Mouse (Mus musculus) embryonic facial prominence, embryonic 11.5 days (tissue): ENCODE data around the gene Zfp280d. TPM values are rescaled to one million over a fixed set of nuclear protein-coding genes. Genes with fewer than 3 reads are reported as not detected.

Source experiments
- ATAC-seq: fragments of 200-750 bp; cut with Nextera tagmentation; replicated peaks from 2 replicates; pipeline ENCODE4 v1.8.0; 2017; ENCODE audit warnings: low read depth; ENCODE audit not compliant: insufficient number of reproducible peaks, low FRiP score, low TSS enrichment
- DNase-seq: peaks from one replicate; pipeline ENCODE4 v3.0.0-alpha.2; 2015; ENCODE audit warnings: low spot score
- H3K27ac ChIP-seq: fragments of 300-500 bp; sonication (generic); replicated peaks from 2 replicates; pipeline ENCODE4 v1.5.1; 2014; ENCODE audit warnings: mild to moderate bottlenecking, low read depth, low read length, control low read depth
- H3K27me3 ChIP-seq: fragments of 300-500 bp; sonication (generic); 2 replicates; pipeline ENCODE4 v1.6.1; 2014; ENCODE audit warnings: mild to moderate bottlenecking, low read length, moderate library complexity, mixed read lengths; ENCODE audit not compliant: control insufficient read depth, insufficient read depth
- H3K36me3 ChIP-seq: fragments of 300-500 bp; sonication (generic); replicated peaks from 2 replicates; pipeline ENCODE4 v1.6.1; 2014; ENCODE audit warnings: low read depth, mild to moderate bottlenecking, low read length, moderate library complexity, mixed read lengths; ENCODE audit not compliant: control insufficient read depth, insufficient read depth
- H3K4me1 ChIP-seq: fragments of 300-500 bp; sonication (generic); 2 replicates; pipeline ENCODE4 v1.6.1; 2014; ENCODE audit warnings: low read length, mixed read lengths; ENCODE audit not compliant: control insufficient read depth, insufficient read depth
- H3K4me2 ChIP-seq: fragments of 300-500 bp; sonication (generic); 2 replicates; pipeline ENCODE4 v1.6.1; 2014; ENCODE audit warnings: low read depth, mild to moderate bottlenecking, control low read depth, low read length, moderate library complexity
- H3K4me3 ChIP-seq: fragments of 300-500 bp; sonication (generic); 2 replicates; pipeline ENCODE4 v1.5.1; 2014; ENCODE audit warnings: low read depth, low read length, control low read depth
- H3K9ac ChIP-seq: fragments of 300-500 bp; sonication (generic); replicated peaks from 2 replicates; pipeline ENCODE4 v1.6.1; 2014; ENCODE audit warnings: mild to moderate bottlenecking, control low read depth, low read length
- H3K9me3 ChIP-seq: fragments of 300-500 bp; sonication (generic); replicated peaks from 2 replicates; pipeline ENCODE4 v1.6.1; 2016; ENCODE audit warnings: mild to moderate bottlenecking, low read length, inconsistent platforms, mixed read lengths; ENCODE audit not compliant: control insufficient read depth
- WGBS: fragments of 180-500 bp; shearing (Covaris S2); extraction: QIAGEN DNeasy Blood & Tissue Kit; methylation state at CpG from one replicate; pipeline ENCODE4 v1.1.7; 2014; 5-methylcytosine and 5-hydroxymethylcytosine counted together
- polyA plus RNA-seq: library from polyadenylated mRNA; unstranded; fragments of >200 nt; fragmentation: Nextera tagmentation; extraction: Ambion mirVana; gene quantifications from 2 replicates; pipeline ENCODE4 v1.2.1, GENCODE M21; 2014

Gene Zfp280d
- 53.6 and 54.5 TPM in 2 replicates for polyA plus RNA-seq

- 1% methylated on average over 38 of the region's 57 CpGs for WGBS
- no peaks in the 10 kb centered on the region for H3K9me3 ChIP-seq
- peak within 1 kb of the TSS; percentile 98 for H3K27ac ChIP-seq
- H3K36me3 ChIP-seq, result no peaks in the 10 kb centered on the region; the same call in 1 of the 2 replicates
- H3K4me3 ChIP-seq, result peak within 1 kb of the TSS; percentile 68
- H3K9ac ChIP-seq, result peak within 1 kb of the TSS; percentile 97
- no peaks in the 10 kb centered on the region for H3K4me1 ChIP-seq
- peak within 1 kb of the TSS; percentile 62 for H3K4me2 ChIP-seq
- H3K27me3 ChIP-seq, result no peaks in the 10 kb centered on the region
- peak; percentile 98 for ATAC-seq
- DNase-seq, result peak; percentile 92
Observed at GRCm38 (mm10) chr9:72274677-72275076, at the start of gene Zfp280d. TSS of gene Zfp280d (plus strand) at chr9:72274860.

GRCm38 (mm10) chr9:72226536-72226935 lies 48.1 kb upstream of the Zfp280d start:
- WGBS, result 86% methylated on average over 6 of the region's 6 CpGs
- Histone ChIP-seq H3K9ac (no peak overlapping the region), H3K27me3 (no peaks in the 10 kb centered on the region), H3K4me2 (no peak overlapping the region), H3K4me3 (no peak overlapping the region), H3K4me1 (no peaks in the 10 kb centered on the region), H3K36me3 (no peaks in the 10 kb centered on the region), H3K27ac (no peak overlapping the region), H3K9me3 (no peaks in the 10 kb centered on the region)
- no peak for ATAC-seq
- no peak for DNase-seq

GRCm38 (mm10) chr9:72252656-72253055 lies 22.0 kb upstream of the Zfp280d start:
- H3K4me1 ChIP-seq, result no peaks in the 10 kb centered on the region
- no peak for ATAC-seq
- 70% methylated on average over 1 of the region's 1 CpGs for WGBS

GRCm38 (mm10) chr9:72255227-72255626 lies 19.4 kb upstream of the Zfp280d start:
- Histone ChIP-seq H3K4me1 (no peaks in the 10 kb centered on the region), H3K9ac (no peak overlapping the region), H3K9me3 (no peaks in the 10 kb centered on the region), H3K4me2 (no peak overlapping the region), H3K4me3 (no peak overlapping the region), H3K27me3 (no peaks in the 10 kb centered on the region), H3K36me3 (no peaks in the 10 kb centered on the region), H3K27ac (no peak overlapping the region)
- WGBS, result 79% methylated on average over 1 of the region's 1 CpGs
- ATAC-seq (no peak), DNase-seq (no peak)

More at GRCm38 (mm10) chr9:72252656-72253055, 22.0 kb upstream of the Zfp280d start:
- H3K4me2 ChIP-seq, result no peak overlapping the region
- no peak for DNase-seq
- no peak overlapping the region for H3K4me3 ChIP-seq
- no peak overlapping the region for H3K9ac ChIP-seq
- H3K27me3 ChIP-seq, result no peaks in the 10 kb centered on the region
- no peaks in the 10 kb centered on the region for H3K9me3 ChIP-seq
- no peak overlapping the region for H3K27ac ChIP-seq
- H3K36me3 ChIP-seq, result no peaks in the 10 kb centered on the region

GRCm38 (mm10) chr9:72256646-72257045 lies 18.0 kb upstream of the Zfp280d start:
- no peaks in the 10 kb centered on the region for H3K36me3 ChIP-seq
- no peak overlapping the region for H3K9ac ChIP-seq
- ATAC-seq, result no peak
- H3K27ac ChIP-seq, result no peak overlapping the region
- no peak overlapping the region for H3K4me2 ChIP-seq
- no peaks in the 10 kb centered on the region for H3K9me3 ChIP-seq
- no peaks in the 10 kb centered on the region for H3K4me1 ChIP-seq
- no peak for DNase-seq
- 87% methylated on average over 3 of the region's 3 CpGs for WGBS
- H3K4me3 ChIP-seq, result no peak overlapping the region
- H3K27me3 ChIP-seq, result no peaks in the 10 kb centered on the region

- no peaks in the 10 kb centered on the region for H3K27me3 ChIP-seq
- no peak overlapping the region for H3K4me3 ChIP-seq
- no peaks in the 10 kb centered on the region for H3K9me3 ChIP-seq
- WGBS, result 31% methylated on average over 5 of the region's 7 CpGs
- no peak for ATAC-seq
- no peak overlapping the region for H3K27ac ChIP-seq
- no peaks in the 10 kb centered on the region for H3K36me3 ChIP-seq
- H3K9ac ChIP-seq, result no peak overlapping the region
- H3K4me2 ChIP-seq, result no peak overlapping the region
- DNase-seq, result peak; percentile 74
- no peaks in the 10 kb centered on the region for H3K4me1 ChIP-seq
Observed at GRCm38 (mm10) chr9:72260337-72260736, 14.3 kb upstream of the Zfp280d start.

GRCm38 (mm10) chr9:72264859-72265258 lies 9.8 kb upstream of the Zfp280d start:
- ATAC-seq, result no peak
- no peak overlapping the region for H3K4me3 ChIP-seq
- 70% methylated on average over 3 of the region's 3 CpGs for WGBS

GRCm38 (mm10) chr9:72270146-72270545 lies 4.5 kb upstream of the Zfp280d start:
- Histone ChIP-seq H3K4me3 (no peak overlapping the region), H3K4me1 (no peaks in the 10 kb centered on the region)

More at GRCm38 (mm10) chr9:72264859-72265258, 9.8 kb upstream of the Zfp280d start:
- Histone ChIP-seq H3K4me1 (no peaks in the 10 kb centered on the region), H3K4me2 (no peak overlapping the region), H3K27me3 (no peaks in the 10 kb centered on the region), H3K27ac (no peak overlapping the region), H3K36me3 (no peaks in the 10 kb centered on the region), H3K9ac (no peak overlapping the region), H3K9me3 (no peaks in the 10 kb centered on the region)
- DNase-seq, result no peak

More at GRCm38 (mm10) chr9:72270146-72270545, 4.5 kb upstream of the Zfp280d start:
- 95% methylated on average over 1 of the region's 1 CpGs for WGBS
- Histone ChIP-seq H3K9ac (no peak overlapping the region), H3K4me2 (no peak overlapping the region), H3K36me3 (no peaks in the 10 kb centered on the region; the same call in 1 of the 2 replicates), H3K27me3 (no peaks in the 10 kb centered on the region), H3K9me3 (no peaks in the 10 kb centered on the region), H3K27ac (no peak overlapping the region)
- DNase-seq (no peak), ATAC-seq (no peak)
